ENCODE assay signal across 13 mouse cellular contexts in the genomic region with DNA sequence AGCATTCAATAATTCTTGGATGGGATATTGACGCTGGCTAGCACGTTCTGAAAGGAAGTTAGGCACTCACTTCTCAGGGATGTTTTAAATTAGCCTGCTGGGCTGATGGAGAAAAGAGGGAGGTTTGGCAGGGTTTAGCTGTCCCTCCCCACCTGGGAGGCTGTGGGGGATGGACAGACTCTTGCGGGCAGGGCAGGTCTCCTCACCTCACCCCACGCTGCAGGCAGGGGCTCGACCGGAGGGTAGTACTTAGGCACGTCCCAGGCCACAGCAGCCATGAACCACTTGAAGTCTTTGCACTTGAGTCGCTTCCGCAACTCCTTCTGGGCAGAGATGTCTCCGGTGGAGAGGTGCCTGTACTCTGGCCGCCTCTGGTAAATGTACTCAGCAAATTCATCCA.
DNase-seq lines count a peak whose midpoint lies in the region; ATAC-seq lines count a peak whose summit lies in the region.
"Had no signal": no experiment of that assay in that cellular context is flagged by ENCODE, and none has a peak within 500 bp of the region (broad histone marks: within the 10 kb centered on the region; RNA-seq: fewer than 3 reads in every experiment).

No protein-coding gene starts in this region.

- no peak for ATAC-seq in embryonic facial prominence, embryonic 12.5 days (ENCODE audit: insufficient number of reproducible peaks, insufficient read depth, low FRiP score, low TSS enrichment)
- ATAC-seq in kidney, embryonic 15.5 days (replicated peaks; ENCODE audit: low FRiP score), result 0 out of 2 replicates have a peak, but pooled peaks have one; percentile 29
- ATAC-seq in forebrain, embryonic 13.5 days, result no peak
- peak; percentile 68 for ATAC-seq in midbrain, embryonic 15.5 days (replicated peaks)
- ATAC-seq in erythroid progenitor cell, adult 5-6 weeks (replicated peaks; ENCODE audit: low FRiP score, poor library complexity, severe bottlenecking), result no peak
- no peak for ATAC-seq in megakaryocyte, adult 5-6 weeks (ENCODE audit: poor library complexity, severe bottlenecking)

- WGBS in embryonic facial prominence, embryonic 12.5 days, result 40% methylated on average over 11 of the region's 11 CpGs
- 56% methylated on average over 11 of the region's 11 CpGs for WGBS in embryonic facial prominence, embryonic 10.5 days
- WGBS in kidney, embryonic 15.5 days, result 57% methylated on average over 11 of the region's 11 CpGs
- 47% methylated on average over 11 of the region's 11 CpGs for WGBS in forebrain, embryonic 13.5 days
- WGBS in midbrain, embryonic 15.5 days, result 48% methylated on average over 11 of the region's 11 CpGs

- H3K9me3 ChIP-seq in embryonic facial prominence, embryonic 12.5 days, result no peaks in the 10 kb centered on the region
- H3K9me3 ChIP-seq in embryonic facial prominence, embryonic 10.5 days, result no peaks in the 10 kb centered on the region
- no peaks in the 10 kb centered on the region for H3K9me3 ChIP-seq in kidney, embryonic 15.5 days (replicated peaks)
- no peaks in the 10 kb centered on the region for H3K9me3 ChIP-seq in forebrain, embryonic 13.5 days (replicated peaks)
- H3K9me3 ChIP-seq in midbrain, embryonic 15.5 days, result no peaks in the 10 kb centered on the region
- H3K9me3 ChIP-seq: heart, embryonic 10.5 days; liver, embryonic 13.5 days had no signal

- no peaks in the 10 kb centered on the region for H3K36me3 ChIP-seq in embryonic facial prominence, embryonic 12.5 days
- H3K36me3 ChIP-seq in embryonic facial prominence, embryonic 10.5 days (replicated peaks), result no peaks in the 10 kb centered on the region
- H3K36me3 ChIP-seq in kidney, embryonic 15.5 days, result no peaks in the 10 kb centered on the region
- H3K36me3 ChIP-seq in forebrain, embryonic 13.5 days (ENCODE audit: poor library complexity, severe bottlenecking), result no peaks in the 10 kb centered on the region
- no peaks in the 10 kb centered on the region for H3K36me3 ChIP-seq in midbrain, embryonic 15.5 days (replicated peaks)
- H3K36me3 ChIP-seq: heart, embryonic 10.5 days; liver, embryonic 13.5 days had no signal

- H3K4me1 ChIP-seq in embryonic facial prominence, embryonic 12.5 days, result no peaks in the 10 kb centered on the region
- H3K4me1 ChIP-seq in embryonic facial prominence, embryonic 10.5 days, result peaks cover 5% of the 10 kb centered on the region
- no peaks in the 10 kb centered on the region for H3K4me1 ChIP-seq in kidney, embryonic 15.5 days
- H3K4me1 ChIP-seq in forebrain, embryonic 13.5 days, result peaks cover 17% of the 10 kb centered on the region
- peaks cover 16% of the 10 kb centered on the region for H3K4me1 ChIP-seq in midbrain, embryonic 15.5 days
- H3K4me1 ChIP-seq: liver, embryonic 13.5 days had no signal

- no peak overlapping the region for H3K4me3 ChIP-seq in embryonic facial prominence, embryonic 12.5 days
- no peak overlapping the region for H3K4me3 ChIP-seq in embryonic facial prominence, embryonic 10.5 days
- no peak overlapping the region for H3K4me3 ChIP-seq in kidney, embryonic 15.5 days (replicated peaks)
- H3K4me3 ChIP-seq in forebrain, embryonic 13.5 days, result 0 out of 2 replicates have a peak overlapping the region, but pooled peaks have one; percentile 4
- no peak overlapping the region for H3K4me3 ChIP-seq in midbrain, embryonic 15.5 days
- H3K4me3 ChIP-seq: heart, embryonic 10.5 days; liver, embryonic 13.5 days had no signal

- H3K27me3 ChIP-seq in embryonic facial prominence, embryonic 12.5 days, result no peaks in the 10 kb centered on the region
- H3K27me3 ChIP-seq in embryonic facial prominence, embryonic 10.5 days (replicated peaks; ENCODE audit: low read depth, poor library complexity, severe bottlenecking), result no peaks in the 10 kb centered on the region
- H3K27me3 ChIP-seq in kidney, embryonic 15.5 days, result no peaks in the 10 kb centered on the region
- no peaks in the 10 kb centered on the region for H3K27me3 ChIP-seq in forebrain, embryonic 13.5 days
- no peaks in the 10 kb centered on the region for H3K27me3 ChIP-seq in midbrain, embryonic 15.5 days (replicated peaks)
- H3K27me3 ChIP-seq: liver, embryonic 13.5 days had no signal

- DNase-seq in embryonic facial prominence, embryonic 10.5 days (ENCODE audit: low spot score), result no peak
- DNase-seq in kidney, postnatal 36 days, result no peak
- DNase-seq: adrenal gland, postnatal 10 days; liver, embryonic 13.5 days; lung, postnatal 36 days had no signal

- peak overlapping the region; percentile 10 for H3K4me2 ChIP-seq in embryonic facial prominence, embryonic 12.5 days (replicated peaks)
- no peak overlapping the region for H3K4me2 ChIP-seq in kidney, embryonic 15.5 days
- H3K4me2 ChIP-seq in forebrain, embryonic 13.5 days, result peak overlapping the region; percentile 48
- peak overlapping the region; percentile 23 for H3K4me2 ChIP-seq in midbrain, embryonic 15.5 days
- H3K4me2 ChIP-seq: liver, embryonic 13.5 days had no signal

- no peak overlapping the region for H3K9ac ChIP-seq in embryonic facial prominence, embryonic 12.5 days
- no peak overlapping the region for H3K9ac ChIP-seq in kidney, embryonic 15.5 days
- no peak overlapping the region for H3K9ac ChIP-seq in forebrain, embryonic 13.5 days
- H3K9ac ChIP-seq in midbrain, embryonic 15.5 days, result no peak overlapping the region
- H3K9ac ChIP-seq: liver, embryonic 13.5 days had no signal

- H3K27ac ChIP-seq in embryonic facial prominence, embryonic 12.5 days, result no peak overlapping the region
- H3K27ac ChIP-seq in embryonic facial prominence, embryonic 10.5 days (replicated peaks), result no peak overlapping the region
- H3K27ac ChIP-seq in kidney, embryonic 15.5 days, result no peak overlapping the region
- no peak overlapping the region for H3K27ac ChIP-seq in forebrain, embryonic 13.5 days
- no peak overlapping the region for H3K27ac ChIP-seq in midbrain, embryonic 15.5 days
- H3K27ac ChIP-seq: heart, embryonic 10.5 days; kidney, postnatal 0 days; liver, embryonic 13.5 days had no signal

Comparison
In these comparisons a context has a peak if more than half of its experiments do, and no peak if none do; other contexts are left out.
1. ATAC-seq: peak in kidney, embryonic 15.5 days (single experiment) and midbrain, embryonic 15.5 days (single experiment); none in embryonic facial prominence, embryonic 12.5 days (single experiment), forebrain, embryonic 13.5 days (single experiment), erythroid progenitor cell, adult 5-6 weeks (single experiment) and megakaryocyte, adult 5-6 weeks (single experiment).